Mouse (Mus musculus) erythroblast, embryonic 14.5 days (primary cell): Measurements from ENCODE around the gene Olfr924. TPM values are rescaled to one million over a fixed set of nuclear protein-coding genes. Genes with fewer than 3 reads are reported as not detected.
"Not testable (repeated sequence)": the region's sequence is repeated elsewhere in the genome, so short reads cannot be mapped to it uniquely, and the experiment has no call there.

Experiments used
- H3K27me3 ChIP-seq: 2 replicates; pipeline ENCODE4 v1.6.1; 2012; ENCODE audit warnings: inconsistent platforms; ENCODE audit not compliant: control insufficient read depth
- H3K36me3 ChIP-seq: 2 replicates; pipeline ENCODE4 v1.6.1; 2012; ENCODE audit warnings: mild to moderate bottlenecking, inconsistent platforms; ENCODE audit not compliant: control insufficient read depth
- H3K4me1 ChIP-seq: 2 replicates; pipeline ENCODE4 v1.6.1; 2012; ENCODE audit warnings: inconsistent platforms; ENCODE audit not compliant: control insufficient read depth
- H3K4me3 ChIP-seq: replicated peaks from 2 replicates; pipeline ENCODE3; 2012; ENCODE audit warnings: moderate library complexity, mild to moderate bottlenecking, inconsistent platforms
- H3K9me3 ChIP-seq: 2 replicates; pipeline ENCODE4 v1.6.1; 2012; ENCODE audit warnings: low read length, inconsistent platforms, mixed read lengths; ENCODE audit not compliant: control insufficient read depth
- GATA1 ChIP-seq: IDR thresholded peaks from 2 replicates; pipeline ENCODE4 v1.6.1; 2012; ENCODE audit warnings: low read length, inconsistent platforms, mixed read lengths
- TAL1 ChIP-seq: IDR thresholded peaks from 3 replicates; pipeline ENCODE4 v1.6.1; 2012; ENCODE audit warnings: low read length, inconsistent platforms, mixed read lengths
- polyA plus RNA-seq: library from polyadenylated mRNA; stranded (reverse); fragments of >175 nt; gene quantifications from 2 replicates; pipeline ENCODE4 v1.2.3, GENCODE M21; 2012

The Olfr924 gene
- not detected in 2 replicates for polyA plus RNA-seq

- TF ChIP-seq GATA1 (no peak), TAL1 (no peak)
- Histone ChIP-seq H3K9me3 (no peaks in the 10 kb centered on the region), H3K36me3 (no peaks in the 10 kb centered on the region), H3K4me1 (no peaks in the 10 kb centered on the region), H3K4me3 (no peak within 1 kb of the TSS), H3K27me3 (no peaks in the 10 kb centered on the region)
These were observed at the start of gene Olfr924 for GRCm38 (mm10) chr9:38844149-38844548. TSS of gene Olfr924 (plus strand) at chr9:38844449.

DNA sequence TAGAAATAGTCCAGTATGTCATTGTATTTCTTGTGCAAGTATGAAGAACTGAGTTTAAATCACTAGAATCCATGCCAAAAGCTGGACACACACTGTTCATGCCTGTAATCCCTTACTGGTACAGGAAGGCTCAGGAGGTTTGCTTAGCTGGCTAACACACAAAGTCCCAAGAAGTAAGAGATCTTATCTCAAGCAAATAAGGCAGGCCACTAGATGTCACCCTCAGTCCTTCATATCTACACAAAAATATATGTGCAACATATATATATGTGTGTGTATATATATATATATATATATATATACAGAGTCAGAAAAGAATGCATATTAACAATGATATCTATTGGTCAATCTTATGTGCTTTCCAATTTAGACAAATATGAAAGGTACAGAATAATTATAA is 38.6 kb upstream of the Olfr924 start:
- Histone ChIP-seq H3K9me3 (no peaks in the 10 kb centered on the region), H3K36me3 (no peaks in the 10 kb centered on the region), H3K4me1 (no peaks in the 10 kb centered on the region), H3K27me3 (no peaks in the 10 kb centered on the region), H3K4me3 (no peak overlapping the region)
- no peak for TF ChIP-seq TAL1

DNA sequence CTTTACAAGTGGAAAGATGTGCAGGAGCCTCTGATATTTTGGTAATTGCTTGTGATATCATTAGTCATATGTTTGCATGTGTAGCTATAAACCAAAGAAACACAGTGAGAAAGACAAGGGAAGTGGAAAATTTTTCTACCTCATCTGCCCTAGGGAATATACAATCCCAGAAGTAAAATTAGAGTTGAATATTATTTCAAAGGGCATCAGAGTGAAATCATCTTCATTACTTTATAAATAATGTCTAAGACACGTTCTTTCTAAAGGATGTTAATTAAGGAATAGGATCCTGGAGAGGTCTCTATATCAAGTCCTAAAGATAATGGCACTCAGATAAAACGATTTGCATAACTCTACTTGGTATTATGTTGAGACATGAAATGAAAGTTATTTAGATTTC is 29.9 kb upstream of the Olfr924 start, which contains the start of gene Olfr922:
TSS of gene Olfr922 (plus strand) at position 301 of the 400 bp plus-strand sequence.
- no peak for TF ChIP-seq GATA1
- TF ChIP-seq TAL1 = no peak

DNA sequence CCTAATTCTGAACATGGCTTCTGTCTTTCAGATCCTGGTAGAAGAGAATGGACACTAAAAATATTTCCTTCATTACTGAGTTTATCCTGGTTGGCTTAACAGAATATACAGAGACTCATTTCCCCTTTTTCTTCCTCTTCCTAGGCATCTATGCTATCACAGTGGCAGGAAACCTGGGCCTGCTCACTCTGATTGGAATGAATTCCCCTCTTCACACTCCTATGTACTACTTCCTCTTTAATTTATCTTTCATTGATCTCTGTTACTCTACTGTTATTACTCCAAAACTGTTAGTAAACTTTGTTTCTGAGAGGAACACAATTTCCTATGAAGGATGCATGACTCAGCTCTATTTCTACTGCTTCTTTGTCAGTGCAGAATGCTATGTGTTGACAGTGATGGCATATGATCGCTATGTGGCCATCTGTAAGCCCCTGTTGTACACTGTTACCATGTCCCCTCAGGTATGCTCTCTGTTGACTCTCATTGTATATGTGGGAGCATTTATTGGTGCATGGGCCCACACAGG is 28.7 kb upstream of the Olfr924 start:
- H3K4me3 ChIP-seq = no peak overlapping the region
- no peaks in the 10 kb centered on the region for H3K9me3 ChIP-seq
- TF ChIP-seq TAL1 = no peak
- H3K4me1 ChIP-seq = no peaks in the 10 kb centered on the region
- H3K27me3 ChIP-seq = no peaks in the 10 kb centered on the region
- no peaks in the 10 kb centered on the region for H3K36me3 ChIP-seq

More for the DNA sequence above, 29.9 kb upstream of the Olfr924 start, which contains the start of gene Olfr922:
- no peak within 1 kb of the TSS for H3K4me3 ChIP-seq
- H3K36me3 ChIP-seq = no peaks in the 10 kb centered on the region
- no peaks in the 10 kb centered on the region for H3K4me1 ChIP-seq
- H3K27me3 ChIP-seq = no peaks in the 10 kb centered on the region
- no peaks in the 10 kb centered on the region for H3K9me3 ChIP-seq

GRCm38 (mm10) chr9:38826245-38826644 is 18.0 kb upstream of the Olfr924 start, which contains the start of gene Olfr923:
TSS of gene Olfr923 (plus strand) at chr9:38826545.
- Histone ChIP-seq H3K4me3 (no peak within 1 kb of the TSS), H3K4me1 (no peaks in the 10 kb centered on the region), H3K9me3 (no peaks in the 10 kb centered on the region), H3K36me3 (no peaks in the 10 kb centered on the region), H3K27me3 (no peaks in the 10 kb centered on the region)
- no peak for TF ChIP-seq TAL1
- TF ChIP-seq GATA1 = no peak

DNA sequence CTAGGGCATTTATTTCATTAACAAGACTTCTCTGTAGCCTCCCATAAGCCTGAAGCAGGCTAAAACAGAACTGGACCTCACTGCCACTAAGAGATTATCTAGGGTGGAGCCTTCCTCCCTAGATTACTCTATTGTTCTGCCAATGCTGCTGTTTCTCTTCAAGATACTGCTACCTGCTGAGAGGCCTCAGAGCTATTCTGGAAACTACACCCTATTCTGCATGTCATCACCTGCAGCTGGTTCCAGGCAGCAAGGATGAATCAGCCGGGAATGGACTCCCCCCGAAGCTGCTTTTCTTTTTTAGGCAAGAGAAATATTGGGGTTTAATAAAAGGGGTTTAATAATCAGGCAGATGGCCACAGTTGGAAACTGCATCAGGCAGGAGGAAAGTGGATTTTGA is 11.2 kb upstream of the Olfr924 start:
- no peak overlapping the region for H3K4me3 ChIP-seq
- peaks cover 3% of the 10 kb centered on the region; the same call in 1 of the 2 replicates for H3K9me3 ChIP-seq
- TF ChIP-seq GATA1 (no peak), TAL1 (no peak)
- no peaks in the 10 kb centered on the region for H3K4me1 ChIP-seq
- H3K27me3 ChIP-seq = no peaks in the 10 kb centered on the region
- H3K36me3 ChIP-seq = no peaks in the 10 kb centered on the region

DNA sequence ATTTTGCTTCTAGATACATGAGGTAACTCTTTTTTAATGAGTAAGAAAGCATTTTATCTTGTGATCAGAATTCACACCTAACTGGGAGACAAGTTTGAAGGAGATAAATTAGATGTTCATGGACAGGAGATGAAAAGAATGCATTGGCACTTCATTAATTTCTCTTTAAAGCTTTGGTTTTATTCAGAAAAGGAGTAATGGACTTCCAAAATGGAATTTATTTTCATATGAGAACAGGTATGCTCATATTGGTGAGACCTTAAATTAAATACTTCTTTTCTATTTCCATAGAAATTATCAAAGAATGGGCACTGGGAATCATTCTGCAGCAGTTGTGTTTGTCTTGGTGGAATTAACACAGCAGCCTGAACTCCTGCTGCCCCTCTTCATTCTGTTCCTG is 10.5 kb downstream of the Olfr924 start, which contains the start of gene Olfr26:
TSS of gene Olfr26 (plus strand) at position 301 of the 400 bp plus-strand sequence.
- Histone ChIP-seq H3K36me3 (no peaks in the 10 kb centered on the region), H3K4me3 (no peak within 1 kb of the TSS)

DNA sequence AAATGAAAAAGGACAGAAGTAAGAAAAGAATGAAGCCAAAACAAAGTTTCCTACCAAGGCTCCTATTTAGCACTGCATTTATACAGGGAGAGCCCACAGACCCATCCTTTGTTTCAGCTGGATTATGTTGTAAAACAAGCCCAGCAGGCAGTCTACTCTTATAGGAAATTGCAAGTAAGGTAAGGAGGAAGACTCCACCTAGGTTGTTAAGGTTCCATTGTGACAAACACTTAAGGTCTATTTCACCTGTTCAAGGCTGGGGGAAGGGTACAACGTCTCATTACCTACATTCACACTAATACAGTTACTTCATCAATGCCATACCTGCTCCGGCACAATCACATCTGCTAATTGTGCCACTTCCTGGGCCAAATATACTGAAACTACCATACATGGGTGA is 30.6 kb downstream of the Olfr924 start:
- not testable (repeated sequence) for H3K4me3 ChIP-seq, H3K27me3 ChIP-seq, H3K9me3 ChIP-seq, H3K36me3 ChIP-seq, H3K4me1 ChIP-seq

More for the DNA sequence above, 10.5 kb downstream of the Olfr924 start, which contains the start of gene Olfr26:
- no peaks in the 10 kb centered on the region for H3K9me3 ChIP-seq
- H3K27me3 ChIP-seq = no peaks in the 10 kb centered on the region
- H3K4me1 ChIP-seq = no peaks in the 10 kb centered on the region
- TF ChIP-seq TAL1 (no peak), GATA1 (no peak)

- no peaks in the 10 kb centered on the region for H3K27me3 ChIP-seq
- no peak for TF ChIP-seq GATA1
- no peak for TF ChIP-seq TAL1
These were observed 32.6 kb downstream of the Olfr924 start, which contains the start of gene Olfr926 for GRCm38 (mm10) chr9:38876826-38877225. TSS of gene Olfr926 (plus strand) at chr9:38877126.

More at GRCm38 (mm10) chr9:38876826-38877225, 32.6 kb downstream of the Olfr924 start, which contains the start of gene Olfr926:
- Histone ChIP-seq H3K4me1 (no peaks in the 10 kb centered on the region), H3K9me3 (peaks cover 12% of the 10 kb centered on the region), H3K36me3 (no peaks in the 10 kb centered on the region), H3K4me3 (no peak within 1 kb of the TSS)

Other genes with a start within 250 kb of the Olfr924 start
- gene Olfr914, start 239.3 kb upstream of the Olfr924 start, polyA plus RNA-seq = not detected in 2 replicates
- gene Olfr916, start 184.6 kb upstream of the Olfr924 start, polyA plus RNA-seq = not detected in 2 replicates
- not detected in 2 replicates for gene Olfr917, start 178.6 kb upstream of the Olfr924 start, polyA plus RNA-seq
- not detected in 2 replicates for gene Olfr918, start 169.8 kb upstream of the Olfr924 start, polyA plus RNA-seq
- gene Olfr919, start 140.8 kb upstream of the Olfr924 start, polyA plus RNA-seq = not detected in 2 replicates
- 0.02 and 0.08 TPM in 2 replicates for gene Vwa5a, start 126.2 kb upstream of the Olfr924 start, polyA plus RNA-seq
- gene Olfr920, start 92.2 kb upstream of the Olfr924 start, polyA plus RNA-seq = not detected in 2 replicates
- not detected in 2 replicates for gene Olfr921, start 71.4 kb upstream of the Olfr924 start, polyA plus RNA-seq
- not detected in 2 replicates for gene Olfr922, start 29.8 kb upstream of the Olfr924 start, polyA plus RNA-seq
- gene Olfr923, start 17.9 kb upstream of the Olfr924 start, polyA plus RNA-seq = 0.04 TPM in 1 of 2 replicates, not detected in the other
- not detected in 2 replicates for gene Olfr26, start 10.6 kb downstream of the Olfr924 start, polyA plus RNA-seq
- not detected in 2 replicates for gene Olfr926, start 32.7 kb downstream of the Olfr924 start, polyA plus RNA-seq
- gene Olfr930, start 85.4 kb downstream of the Olfr924 start, polyA plus RNA-seq = not detected in 2 replicates
- gene Olfr933, start 127.9 kb downstream of the Olfr924 start, polyA plus RNA-seq = not detected in 2 replicates
- gene Olfr934, start 143.9 kb downstream of the Olfr924 start, polyA plus RNA-seq = not detected in 2 replicates
- gene Olfr935, start 155.2 kb downstream of the Olfr924 start, polyA plus RNA-seq = not detected in 2 replicates
- gene Olfr146, start 178.9 kb downstream of the Olfr924 start, polyA plus RNA-seq = 0.02 TPM in 1 of 2 replicates, not detected in the other
- gene Olfr937, start 220.5 kb downstream of the Olfr924 start, polyA plus RNA-seq = not detected in 2 replicates
- gene Olfr938, start 234.4 kb downstream of the Olfr924 start, polyA plus RNA-seq = not detected in 2 replicates